Mouse (Mus musculus) retina, postnatal 1 day (tissue): ENCODE results near the gene Marc2.

ENCODE experiments used
- DNase-seq: peaks from one replicate; pipeline ENCODE4 v3.0.0-alpha.2; 2012

The Marc2 gene

DNA sequence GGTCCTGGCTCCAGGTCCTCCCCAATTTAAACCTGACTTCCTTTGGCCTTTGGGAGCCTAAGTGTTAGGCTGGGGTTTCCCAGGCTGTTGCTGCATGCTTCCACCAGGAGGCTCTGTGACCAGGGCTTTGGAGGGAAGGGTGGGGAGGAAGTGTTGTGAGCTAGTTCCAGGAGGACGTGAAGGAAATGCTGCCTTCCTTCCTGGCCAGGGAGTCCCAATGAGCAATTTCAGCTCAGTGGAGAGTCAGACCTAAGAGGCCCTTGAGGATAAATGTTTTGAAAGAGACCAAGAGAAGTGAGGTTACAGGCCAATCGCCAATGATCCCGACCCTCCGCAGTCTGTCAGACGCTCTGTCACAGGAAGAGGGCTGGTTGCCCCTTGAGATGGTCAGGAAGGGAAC, 7.1 kb upstream of the Marc2 start:
- peak; percentile 67 for DNase-seq

DNA sequence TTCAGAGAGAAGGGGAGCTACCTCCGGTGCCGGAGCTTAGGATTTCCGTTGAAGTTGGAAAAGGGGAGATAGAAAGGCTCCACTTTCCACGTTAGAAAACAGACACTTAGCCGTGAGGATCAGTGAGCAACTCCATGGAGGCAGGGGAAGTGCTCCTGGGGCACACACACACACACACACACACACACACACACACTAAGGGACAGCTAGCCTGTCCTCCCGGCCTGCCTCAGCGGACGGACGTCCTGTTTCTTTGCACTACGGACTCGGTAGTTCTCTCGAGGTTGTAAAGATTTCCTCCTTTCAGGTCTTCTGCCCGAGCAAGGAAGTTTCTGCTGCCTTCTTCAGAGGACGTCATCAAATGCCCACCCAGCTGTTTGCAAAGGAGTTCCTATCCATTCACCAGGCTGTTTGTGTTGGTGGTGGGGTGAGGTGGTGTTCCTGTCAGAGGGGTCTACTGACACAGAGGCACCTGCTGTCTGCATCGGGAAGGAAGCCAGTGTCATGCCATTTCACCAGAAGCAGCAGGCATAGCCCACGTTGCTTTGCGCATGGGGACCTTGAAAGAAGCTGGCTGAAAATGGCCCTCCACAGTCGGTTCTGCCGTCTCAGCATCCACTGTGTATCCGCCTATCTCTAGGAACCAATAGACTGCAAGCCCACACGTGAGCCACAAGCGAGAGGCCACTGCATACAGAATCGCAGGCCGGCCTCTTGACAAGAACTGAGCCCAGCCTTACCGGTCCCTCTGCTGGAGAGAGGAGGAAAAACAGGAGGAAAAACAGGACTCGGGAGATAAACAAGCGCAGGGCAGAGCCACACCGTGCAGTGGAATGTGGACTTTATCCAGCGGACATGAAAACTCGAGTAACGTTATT, 5.7 kb upstream of the Marc2 start:
- peak; percentile 92 for DNase-seq

DNA sequence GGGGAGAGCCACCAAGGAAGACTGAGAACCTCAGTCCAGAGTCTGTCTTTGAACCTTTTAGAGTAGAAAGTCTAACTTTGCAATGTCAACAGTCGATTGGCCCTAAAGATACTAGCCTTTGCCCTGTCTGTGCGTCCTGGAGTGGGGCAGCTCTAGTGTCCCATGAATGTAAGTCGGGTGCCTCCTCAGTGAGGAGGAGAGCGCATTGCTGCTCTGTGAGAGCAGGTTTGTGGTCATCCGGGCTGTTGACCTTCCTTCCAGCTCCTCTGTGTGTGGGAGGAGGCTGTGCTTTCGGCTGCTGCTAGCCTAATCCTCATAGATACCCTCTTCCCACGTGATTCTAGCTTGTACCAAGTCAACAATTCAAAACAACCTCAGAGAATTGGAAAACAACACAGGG, 4.9 kb upstream of the Marc2 start:
- no peak for DNase-seq

DNA sequence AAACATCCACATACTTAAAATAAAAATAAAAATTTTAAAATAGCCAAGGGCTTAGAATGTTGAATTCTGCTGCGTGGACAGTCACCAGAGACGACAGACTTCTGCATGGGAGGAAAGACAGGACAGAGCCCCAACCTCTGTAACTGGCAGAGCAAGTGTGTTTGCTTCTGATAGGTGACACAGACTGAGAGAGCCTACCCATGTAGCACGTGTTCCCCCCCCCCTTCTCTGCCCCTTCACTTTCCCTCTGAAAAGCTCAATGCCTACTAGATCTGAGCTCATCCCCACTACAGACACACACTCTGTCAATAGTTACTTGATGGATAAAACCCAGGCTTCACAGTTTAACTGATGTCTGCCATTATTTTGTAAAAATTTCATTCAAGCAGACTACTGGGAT, 722 bp upstream of the Marc2 start:
- no peak for DNase-seq

DNA sequence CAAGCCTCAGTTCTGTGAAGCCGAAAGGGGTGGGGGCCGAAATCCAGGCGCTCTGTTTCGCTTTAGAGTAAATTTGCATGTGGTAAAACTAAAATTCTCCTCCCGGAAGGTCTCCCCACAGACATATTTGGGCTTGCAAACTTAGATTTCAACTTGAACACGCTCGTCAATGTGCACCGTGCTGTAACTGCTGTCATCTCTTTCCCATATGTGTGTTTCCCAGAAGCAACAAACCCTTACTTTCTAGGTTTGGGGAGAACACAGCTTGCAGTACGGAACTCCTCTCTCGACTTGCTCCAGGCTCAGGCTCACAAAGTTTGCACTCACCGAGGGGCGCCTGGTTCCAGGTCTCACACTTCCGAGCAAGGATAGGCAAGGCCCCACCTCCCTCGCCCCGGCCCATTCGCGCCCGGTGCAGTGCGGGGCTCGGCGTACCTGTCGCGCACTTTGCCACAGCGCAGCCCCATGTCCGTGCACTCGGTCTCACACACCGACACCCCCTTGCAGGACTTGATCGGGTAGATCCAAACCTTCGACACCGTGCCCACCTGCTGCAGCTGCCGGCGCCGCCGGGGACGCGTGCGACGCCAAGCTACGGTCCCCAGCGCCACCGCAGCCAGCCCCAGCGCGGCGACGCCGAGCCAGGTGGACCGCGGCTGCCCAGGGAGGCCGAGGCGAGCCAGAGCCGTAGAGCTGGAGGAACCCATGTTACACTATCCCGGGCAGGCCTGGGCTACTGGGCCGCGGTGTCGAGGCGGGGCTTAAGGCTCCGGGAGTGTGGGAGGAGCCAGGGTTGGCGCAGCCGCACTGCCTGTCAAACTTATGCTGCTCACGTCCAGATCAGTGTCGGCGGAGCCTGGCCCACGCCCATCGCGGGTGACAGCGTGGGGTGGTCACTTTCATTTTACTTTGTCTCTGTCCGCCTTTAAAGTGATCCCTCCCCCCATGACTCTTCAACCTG, 860 bp downstream of the Marc2 start:
- DNase-seq = peak; percentile 92

DNA sequence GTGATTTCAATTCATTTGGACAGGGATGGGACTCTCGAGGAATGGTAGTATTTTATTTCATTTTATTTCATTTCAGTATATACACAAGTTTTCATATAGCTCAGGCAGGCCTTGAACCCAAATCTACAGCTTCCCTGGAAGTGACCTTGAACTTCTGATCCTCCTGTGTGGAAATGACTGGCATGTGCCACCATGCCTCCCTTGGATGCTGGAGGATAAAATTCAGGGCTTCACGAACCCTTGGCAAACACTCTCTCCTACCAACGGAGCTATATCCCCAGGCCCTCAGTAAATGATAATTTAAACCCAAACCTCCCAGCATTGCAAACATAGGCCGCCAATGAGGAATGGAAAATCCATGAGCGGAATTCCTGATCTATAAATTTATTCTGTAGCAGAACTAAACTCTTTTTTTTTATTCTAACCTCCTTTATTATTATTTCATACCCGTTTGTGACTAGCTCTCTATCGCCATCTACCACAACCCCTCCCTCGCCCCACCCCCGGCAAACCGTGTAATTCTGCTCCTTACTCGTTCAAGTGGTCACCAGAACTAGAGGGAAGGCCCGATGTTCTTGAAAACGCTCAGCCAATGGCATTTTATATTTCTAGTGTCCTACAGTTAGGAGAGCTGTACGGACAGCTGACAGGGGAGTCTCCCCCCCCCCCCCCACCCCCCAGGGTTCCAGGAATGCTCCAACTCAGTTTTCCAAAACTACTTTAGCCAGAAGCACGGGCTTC, 1.8 kb downstream of the Marc2 start:
- DNase-seq = peak; percentile 27

DNA sequence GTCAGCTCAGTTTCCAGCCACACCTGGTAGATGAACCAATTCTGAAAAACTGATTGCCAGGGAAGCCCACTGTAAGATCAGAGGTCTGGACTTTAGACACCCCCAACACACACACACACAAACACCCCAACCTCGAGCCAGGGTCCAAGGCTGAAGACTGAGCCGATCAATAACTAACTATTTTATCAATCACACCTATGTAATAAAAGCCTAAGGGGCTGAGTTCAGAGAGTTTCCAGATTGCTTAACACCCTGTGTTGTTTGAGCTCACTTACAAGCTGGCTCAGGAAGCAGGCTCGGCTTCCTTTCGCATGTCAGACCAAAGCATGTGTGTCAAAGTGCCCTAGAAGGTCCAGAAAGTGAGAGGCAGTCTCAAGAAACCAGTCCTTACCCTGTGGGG, 8.6 kb downstream of the Marc2 start:
- no peak for DNase-seq

DNA sequence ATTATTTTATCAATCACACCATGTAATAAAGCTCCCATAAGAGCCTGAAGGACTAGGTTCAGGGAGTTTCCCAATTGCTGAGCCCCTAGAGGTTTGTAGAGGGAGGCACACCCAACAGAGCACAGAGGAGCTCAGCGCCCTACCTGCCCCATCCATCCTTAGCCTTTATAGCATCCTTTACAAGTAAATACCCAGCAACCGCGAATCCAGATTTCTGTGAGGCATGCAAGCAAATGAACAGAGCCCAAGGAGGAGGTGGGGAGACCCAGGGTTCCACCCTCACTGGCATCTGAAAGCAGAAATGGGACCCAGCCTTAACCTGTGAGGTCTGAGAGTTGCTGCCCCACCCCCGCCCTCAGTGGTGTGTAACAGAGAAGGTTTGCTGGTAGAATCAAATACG, 9.9 kb downstream of the Marc2 start:
- DNase-seq = no peak

DNA sequence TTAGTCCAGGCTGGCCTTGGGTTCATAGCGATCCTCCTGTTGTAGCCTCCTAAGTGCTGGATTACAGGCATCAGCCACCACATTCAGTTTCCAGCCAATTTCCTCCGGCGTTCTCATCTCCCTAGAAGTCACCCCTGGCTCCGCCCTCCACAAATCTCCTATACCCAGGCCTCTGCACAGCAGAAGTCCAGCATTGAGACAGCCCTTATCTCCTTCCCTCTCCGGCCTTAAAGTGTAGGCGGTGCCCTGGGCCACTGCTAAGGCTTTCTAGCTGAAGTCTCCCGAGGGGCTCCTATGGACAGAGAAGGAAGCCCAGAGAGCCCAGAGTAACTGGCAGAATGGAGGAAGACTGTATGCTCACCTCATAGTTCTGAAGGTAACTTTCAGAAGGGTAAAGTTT, 12.8 kb downstream of the Marc2 start:
- no peak for DNase-seq

DNA sequence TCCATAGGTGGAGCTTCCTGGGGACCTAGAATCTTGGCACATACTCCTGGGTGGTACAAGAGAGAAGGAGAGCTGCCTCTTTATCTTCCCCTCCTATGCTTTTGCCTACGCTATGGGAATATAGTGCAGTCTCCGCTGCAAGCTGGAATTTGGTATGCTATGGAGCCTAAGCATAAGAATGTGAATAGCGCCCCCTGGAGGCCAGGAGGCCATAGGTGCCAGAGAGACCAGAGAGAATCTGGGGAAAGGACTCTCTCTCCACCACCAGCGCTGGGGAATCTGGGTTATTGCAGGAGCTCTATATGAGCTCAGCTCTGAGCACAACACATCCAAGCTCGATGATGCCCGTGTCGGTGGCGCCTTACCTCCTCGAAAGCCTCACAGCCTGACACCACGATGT, 14.0 kb downstream of the Marc2 start:
- DNase-seq = peak; percentile 25

DNA sequence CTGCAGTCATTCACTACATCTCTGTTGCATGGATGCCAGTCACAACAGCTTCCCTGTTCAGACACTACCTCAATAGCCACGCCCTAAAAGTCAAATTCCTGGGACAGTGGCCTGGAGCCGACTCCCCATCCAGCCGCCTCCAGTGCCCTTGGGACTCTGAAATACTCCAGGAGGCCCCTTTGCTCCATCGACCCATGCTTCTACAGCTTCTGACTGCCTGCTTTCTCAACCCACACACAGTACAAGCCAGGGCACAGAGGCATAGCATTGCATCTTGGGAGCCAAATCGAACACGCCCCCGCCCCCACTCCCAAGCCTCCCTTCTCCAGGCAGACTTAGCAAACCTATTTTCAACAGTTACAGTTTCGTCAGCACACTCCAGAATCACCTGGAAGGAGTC, 16.4 kb downstream of the Marc2 start:
- no peak for DNase-seq

DNA sequence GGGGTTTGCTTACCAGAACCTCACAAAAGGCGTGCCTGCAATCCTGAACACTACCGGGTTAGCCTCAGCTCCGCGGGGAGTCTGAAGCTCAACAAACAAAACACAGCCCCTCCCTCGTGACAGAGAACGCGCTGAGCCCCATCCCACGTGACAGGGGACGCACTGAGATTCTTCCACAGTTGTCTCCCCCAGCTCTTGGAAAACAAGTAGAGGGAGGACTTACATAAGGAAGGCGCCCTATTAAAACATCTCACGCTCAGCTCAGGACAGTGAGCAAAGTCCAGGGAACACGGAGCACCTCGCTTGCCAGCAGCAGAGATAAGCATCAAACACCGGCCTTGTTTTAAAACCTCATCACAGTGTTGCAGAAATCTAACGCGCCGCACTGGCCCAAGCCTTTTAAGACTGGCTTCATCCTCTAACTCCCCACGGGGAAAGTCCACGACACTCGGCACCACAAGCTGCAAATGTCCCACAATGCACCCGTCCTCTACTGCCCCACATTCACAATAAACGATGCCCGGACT, 19.0 kb downstream of the Marc2 start:
- peak; percentile 66 for DNase-seq

DNA sequence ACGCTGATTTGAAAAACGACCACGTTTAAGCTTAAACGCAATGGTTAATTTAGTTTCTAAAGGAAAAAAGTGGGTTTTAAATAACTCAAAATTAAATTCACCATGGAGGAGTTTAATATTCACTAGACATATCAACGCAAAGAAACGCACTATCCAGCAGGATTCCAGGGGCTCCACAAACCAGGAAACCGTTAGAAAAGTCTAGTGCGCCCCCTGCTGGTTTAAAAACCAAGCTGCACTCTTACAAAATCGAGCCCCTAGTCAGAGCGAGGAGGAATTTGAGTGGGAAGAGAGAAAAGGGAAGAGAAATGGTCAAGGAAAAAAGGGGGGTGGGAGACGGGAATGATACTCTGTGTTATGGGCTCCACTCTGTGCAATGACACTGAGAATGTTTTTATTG, 21.2 kb downstream of the Marc2 start:
- DNase-seq = peak; percentile 72

DNA sequence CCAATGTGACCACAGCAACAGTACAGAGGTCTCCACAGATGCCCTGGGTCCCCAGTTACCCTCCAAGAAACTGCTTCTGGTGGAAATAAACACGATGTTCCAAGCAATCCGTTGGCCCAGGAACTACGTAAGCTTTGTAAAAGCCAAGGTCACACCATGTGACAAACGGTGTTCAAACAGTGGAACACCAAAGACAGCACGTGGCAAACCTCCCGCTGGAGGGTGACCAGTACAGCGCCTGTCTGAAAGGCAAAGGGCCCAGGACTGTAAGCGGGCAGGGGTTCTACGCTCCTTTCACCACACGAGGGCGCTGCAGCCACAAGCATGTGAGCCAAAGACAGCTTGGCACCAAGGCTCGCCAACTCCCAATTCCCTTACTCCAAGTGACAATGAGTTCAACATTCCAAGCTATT, 21.8 kb downstream of the Marc2 start:
- DNase-seq = peak; percentile 91

DNA sequence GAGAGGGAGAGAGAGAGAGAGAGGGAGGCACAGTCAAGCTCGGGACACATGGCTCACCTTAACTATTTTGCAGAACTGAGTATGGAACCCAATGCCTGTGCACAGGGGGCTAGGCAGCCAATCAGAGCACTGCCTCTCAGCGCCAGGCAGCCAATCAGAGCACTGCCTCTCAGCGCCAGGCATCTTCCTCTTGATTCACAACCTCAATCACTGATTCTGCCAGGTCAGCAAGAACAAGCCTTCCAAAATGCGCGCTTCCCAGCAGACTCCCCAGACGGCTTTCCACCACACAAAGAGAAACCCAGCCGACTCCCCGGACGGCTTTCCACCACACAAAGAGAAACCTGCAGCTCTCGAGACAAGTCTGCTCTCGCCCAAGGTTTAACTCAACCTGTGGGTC, 23.6 kb downstream of the Marc2 start:
- peak; percentile 21 for DNase-seq

DNA sequence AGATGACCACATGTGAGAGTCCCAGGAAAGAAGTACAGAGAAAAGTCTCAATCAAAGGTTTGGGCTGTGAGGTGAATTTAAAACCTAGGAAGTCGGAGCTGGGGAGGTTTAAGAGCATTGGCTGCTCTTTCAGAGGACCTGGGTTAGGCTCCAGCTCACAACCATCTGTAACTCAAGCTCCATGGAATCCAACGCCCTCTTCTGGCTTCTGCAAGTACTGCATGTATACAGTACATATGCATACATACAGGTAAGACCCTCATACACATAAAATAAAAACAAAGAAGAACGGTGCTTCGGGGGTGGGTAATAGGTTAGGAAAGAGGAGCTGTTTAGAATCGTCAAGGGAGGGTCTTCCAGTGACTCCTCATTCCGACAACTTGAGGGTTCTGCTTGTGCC, 28.5 kb downstream of the Marc2 start:
- DNase-seq = no peak

DNA sequence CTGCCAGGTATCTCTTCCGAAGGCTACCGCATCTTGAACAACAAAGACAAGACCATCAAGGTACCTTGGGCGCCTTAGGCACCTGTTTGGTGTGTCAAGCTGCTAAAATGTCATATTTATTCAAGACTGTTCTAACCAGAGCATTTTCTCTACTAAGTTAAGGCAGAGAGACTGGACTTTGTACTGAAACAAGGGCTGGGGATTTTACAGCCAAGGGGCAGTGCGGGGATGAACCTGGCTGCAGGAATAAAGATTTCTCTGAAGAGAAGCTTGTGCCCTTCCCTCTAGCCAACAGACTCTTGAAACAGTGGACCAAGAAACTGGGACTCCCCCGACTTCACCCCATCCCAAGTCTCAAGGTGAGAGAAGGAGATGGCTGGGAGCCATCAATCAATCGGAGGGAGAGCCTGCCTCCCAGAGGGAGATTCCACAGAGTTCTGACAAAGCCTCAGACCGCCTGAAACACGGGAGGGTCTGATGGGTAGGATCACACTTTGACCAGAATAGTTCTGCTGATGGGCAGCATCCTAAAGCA, 34.5 kb downstream of the Marc2 start:
- no peak for DNase-seq

DNA sequence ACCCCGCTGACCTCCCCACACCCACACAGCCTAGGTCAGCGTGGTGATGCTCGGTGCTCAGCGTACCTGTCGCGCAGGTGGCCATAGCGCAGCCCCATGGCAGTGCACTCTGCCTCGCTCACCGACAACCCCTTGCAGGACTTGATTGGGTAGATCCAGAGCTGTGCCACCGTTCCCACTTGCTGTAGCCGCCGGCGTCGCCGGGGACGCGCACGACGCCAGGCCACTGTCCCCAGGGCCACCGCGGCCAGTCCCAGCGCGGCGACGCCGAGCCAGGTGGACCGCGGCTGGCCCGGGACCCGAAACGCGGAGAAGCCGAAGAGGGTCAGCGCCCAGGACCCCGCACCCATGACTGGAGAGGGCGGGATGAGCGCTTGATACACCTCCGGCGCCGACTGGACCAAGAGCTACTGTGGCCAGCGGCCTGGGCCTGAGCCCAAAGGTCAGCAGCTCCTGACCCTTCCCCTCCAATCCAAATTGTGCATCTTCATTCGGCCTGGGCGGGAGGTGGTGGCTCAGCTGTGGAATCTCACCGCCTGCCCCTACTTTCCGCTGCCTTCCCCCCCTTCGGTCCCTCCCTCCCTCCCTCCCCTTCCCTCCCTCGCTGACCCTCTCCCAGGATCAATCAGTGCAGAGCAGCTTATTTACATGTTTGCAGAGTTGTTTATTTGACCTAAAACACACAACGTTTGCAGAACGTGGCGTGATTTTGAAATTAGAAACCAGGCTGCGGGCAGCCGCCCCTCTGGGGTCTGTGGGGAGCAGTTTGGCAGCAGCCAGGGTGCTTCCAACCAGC, 35.3 kb downstream of the Marc2 start, which contains the start of gene Marc1:
Gene Marc1, minus strand, starts transcription at position 534 of the 796 bp plus-strand sequence.
- DNase-seq = peak; percentile 25

DNA sequence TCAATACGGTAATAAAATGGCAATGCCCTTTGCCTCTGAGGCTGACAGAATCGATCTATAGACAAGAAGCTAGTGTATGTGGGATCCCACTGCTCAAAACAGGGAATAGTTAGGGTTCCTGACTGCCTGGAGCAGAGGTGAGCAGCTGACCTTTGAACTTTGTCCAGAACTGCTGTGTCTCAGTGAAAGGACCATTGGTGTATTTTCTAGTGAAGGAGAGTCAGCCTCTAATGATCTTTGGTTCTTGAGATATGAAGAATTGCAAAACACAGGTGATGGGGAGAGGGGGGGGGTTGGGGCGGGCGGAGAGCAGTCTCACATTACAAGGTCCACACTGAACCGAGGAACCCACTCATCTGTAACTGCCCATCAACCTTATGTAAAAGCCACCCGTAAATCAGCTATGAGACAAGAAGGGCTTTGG, 36.7 kb downstream of the Marc2 start:
- DNase-seq = no peak

DNA sequence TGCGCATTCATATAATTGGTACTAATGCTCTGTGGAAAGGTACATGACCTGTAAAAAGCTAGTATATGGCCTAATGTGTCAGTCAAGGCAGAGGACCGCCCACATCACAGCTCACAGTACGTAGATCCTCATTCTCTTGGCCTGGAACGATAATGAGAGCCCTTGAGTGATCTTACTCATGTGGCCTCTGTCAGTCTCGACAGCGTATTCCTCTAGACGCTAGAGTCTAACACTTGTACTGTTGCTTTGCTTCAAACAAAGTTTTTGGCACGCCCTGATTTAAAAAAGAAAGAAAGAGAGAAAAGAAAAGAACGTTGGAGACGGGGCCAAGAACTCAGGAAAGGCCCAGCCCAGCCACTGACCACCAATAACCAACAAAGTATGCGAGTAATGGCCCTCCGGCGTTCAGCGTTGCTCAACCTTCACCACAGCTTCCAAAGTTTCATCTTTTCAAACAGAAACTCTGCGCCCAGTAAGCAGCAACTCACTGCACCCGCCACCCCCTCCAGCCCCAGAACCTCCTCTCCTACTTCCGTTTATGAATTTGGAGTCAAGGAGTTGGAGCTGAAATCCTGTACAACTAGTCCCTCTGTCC, 37.7 kb downstream of the Marc2 start:
- no peak for DNase-seq
